Mouse (Mus musculus): ENCODE results near the gene Rnf141.

DNA sequence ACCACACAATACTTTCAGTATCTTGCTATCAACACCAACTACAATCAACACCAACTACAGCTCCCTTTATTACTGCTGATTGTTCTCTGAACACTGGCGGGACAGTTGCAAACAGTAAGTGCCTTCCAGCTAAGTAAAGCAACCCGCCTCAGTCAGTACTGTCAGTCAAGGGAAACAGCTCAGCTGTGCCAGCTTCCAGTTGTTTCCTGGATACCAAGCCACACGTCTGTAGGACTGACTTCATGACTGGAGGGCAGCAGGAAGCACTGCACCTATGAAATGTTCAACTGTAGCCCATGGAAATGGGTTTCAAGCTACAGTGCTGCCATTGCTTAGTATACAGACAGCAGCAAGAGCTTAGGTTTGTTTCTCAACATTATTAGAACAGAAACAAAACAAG, 9.7 kb downstream of the Rnf141 start:
- TF ChIP-seq CTCF (IDR thresholded peaks at IDR 0.05; ENCODE audit: extremely low read depth, insufficient read depth, low read length) (no peak), POLR2A (IDR thresholded peaks at IDR 0.05; ENCODE audit: extremely low read depth, insufficient read depth, low read length) (no peak)

Data from cortical plate, adult 2 months (tissue).